Mouse (Mus musculus) adrenal gland, postnatal 4 days (tissue): Measurements from ENCODE around the gene Tmbim4. TPM values are rescaled to one million over a fixed set of nuclear protein-coding genes. Genes with fewer than 3 reads are reported as not detected.

Source experiments
- DNase-seq, 2 experiments: peaks; one replicate each; pipeline ENCODE4 v3.0.0; 2021 to 2022; ENCODE audit warnings: low spot score in 2 of 2, mixed read lengths in 2 of 2
- long read RNA-seq, 2 experiments: library from polyadenylated mRNA; stranded (forward); transcript quantifications; one replicate each; pipeline ENCODE4 v2.0.0; 2021
- total RNA-seq, 2 experiments: library from RNA; stranded (reverse); gene quantifications; 2 replicates each; pipeline ENCODE4 v1.2.3; 2021

Gene Tmbim4
- 100 to 1,000 TPM; 117 TPM for total RNA-seq
- long read RNA-seq, experiment 1, transcript Tmbim4-201 (7 exons, 904 nt): major isoform, 78 of 89 reads
- long read RNA-seq, experiment 1, partial matches to known transcripts: 0 of 89 reads
- long read RNA-seq, experiment 1, other reads (novel, unspliced or antisense): 7 of 89 reads
- long read RNA-seq, experiment 2, transcript Tmbim4-201 (7 exons, 904 nt): major isoform, 97 of 111 reads
- long read RNA-seq, experiment 2, partial matches to known transcripts: 0 of 111 reads
- long read RNA-seq, experiment 2, other reads (novel, unspliced or antisense): 9 of 111 reads

DNA sequence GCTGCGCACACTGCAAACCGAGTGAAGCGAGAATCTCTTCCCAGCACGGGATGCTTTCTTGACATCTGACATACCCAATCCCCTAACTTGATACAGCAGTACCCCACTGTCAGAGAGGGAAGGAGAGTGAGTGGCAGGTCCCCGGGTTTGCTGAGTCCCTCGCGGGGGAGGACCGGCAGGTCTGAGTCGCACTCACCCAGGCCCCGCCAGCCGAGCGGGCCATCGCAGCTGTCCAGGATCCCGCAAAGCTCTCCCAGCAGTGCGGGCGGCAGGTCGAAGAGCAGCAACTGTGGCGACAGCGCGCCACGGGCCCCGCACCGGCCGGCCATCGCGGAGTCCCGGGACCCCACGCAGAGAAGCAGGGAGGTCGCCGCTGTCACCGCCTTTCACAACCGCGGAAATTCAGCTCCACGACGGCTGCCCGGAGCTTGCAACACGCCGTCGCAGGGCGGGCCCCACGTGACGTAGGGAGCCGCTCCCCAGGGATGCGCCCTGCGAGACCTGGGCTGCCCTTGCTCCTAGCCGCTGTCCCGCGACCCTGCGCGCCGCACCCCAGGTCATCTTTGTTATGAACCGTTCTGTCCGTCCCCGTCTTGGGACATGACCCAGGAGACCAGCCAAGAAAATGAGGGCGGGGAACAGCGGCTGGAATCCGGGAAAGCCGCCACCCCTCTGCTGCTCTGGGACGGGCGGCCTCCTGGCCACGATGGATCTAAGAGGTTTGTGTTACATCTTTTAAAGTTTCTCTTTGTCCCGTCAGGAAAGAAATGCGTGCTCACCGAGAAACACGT, at the start of gene Tmbim4:
Tmbim4 (plus strand) TSS at position 460 of the 791 bp plus-strand sequence.
- DNase-seq: peak; percentile 32 to 40

- no peak for DNase-seq
Measured at GRCm38 (mm10) chr10:120151672-120152071, 49.7 kb upstream of the Tmbim4 start.

GRCm38 (mm10) chr10:120153911-120154310, 47.5 kb upstream of the Tmbim4 start:
- no peak for DNase-seq

- DNase-seq: no peak
Measured at GRCm38 (mm10) chr10:120160533-120160932, 40.9 kb upstream of the Tmbim4 start.

DNA sequence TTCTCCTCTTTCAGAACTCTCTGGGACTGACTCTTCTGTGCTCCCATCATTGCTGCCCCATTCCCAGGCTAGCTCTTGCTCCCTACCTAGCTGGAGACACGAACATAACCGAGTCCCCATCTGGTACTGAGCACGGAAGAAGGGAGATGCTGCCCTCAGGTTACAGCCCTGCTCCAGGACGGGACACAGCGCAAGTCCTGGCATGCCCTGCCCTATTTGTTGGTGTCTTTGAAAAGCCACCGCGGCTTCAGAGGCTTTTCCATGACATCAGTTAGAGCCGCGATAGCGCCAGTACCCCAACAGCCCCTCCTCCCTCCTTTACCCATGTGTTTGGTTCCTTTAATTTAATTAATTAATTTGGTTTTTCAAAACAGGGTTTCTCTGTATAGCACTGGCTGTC, 38.5 kb upstream of the Tmbim4 start:
- DNase-seq: no peak

- no peak for DNase-seq
Measured at GRCm38 (mm10) chr10:120163490-120163889, 37.9 kb upstream of the Tmbim4 start.

DNA sequence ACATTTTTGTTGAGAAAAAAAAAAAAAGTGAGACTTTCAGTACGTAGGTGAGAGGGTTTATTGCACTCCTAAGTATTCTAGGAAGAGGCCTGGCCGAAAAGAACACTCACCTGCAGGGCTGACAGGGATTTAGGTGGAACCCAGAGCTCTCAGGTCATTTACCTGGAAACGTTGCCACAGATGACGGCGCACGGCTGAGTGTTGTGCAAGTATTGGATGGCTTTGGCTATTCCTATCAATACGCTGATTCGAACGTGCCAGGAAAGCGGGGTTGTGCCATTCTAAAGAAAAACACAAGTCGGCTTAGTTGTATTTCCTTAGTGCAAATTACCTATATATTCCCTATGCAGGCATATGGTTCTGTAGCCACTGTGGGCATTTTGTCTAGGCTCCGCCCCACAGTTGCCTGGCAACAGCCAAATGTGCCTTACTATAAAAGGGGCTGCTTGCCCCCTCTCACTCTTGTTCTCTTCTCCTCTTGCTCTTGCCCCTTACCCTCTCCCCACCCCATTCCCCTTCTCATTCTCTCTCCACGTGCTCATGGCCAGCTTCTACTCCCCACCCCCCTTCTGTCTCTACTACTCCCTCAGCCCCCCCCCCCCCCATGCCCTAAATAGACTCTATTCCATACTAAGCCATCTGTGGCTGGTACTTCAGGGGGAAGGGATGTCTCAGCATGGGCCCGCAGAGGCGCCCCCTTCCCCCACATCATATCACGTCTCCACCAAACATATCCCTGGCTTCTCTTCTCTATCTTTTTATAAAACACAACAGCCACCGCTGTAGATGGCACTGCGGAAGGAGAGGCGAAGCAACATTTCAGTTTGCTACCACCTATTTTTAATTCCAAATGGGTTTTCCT, 36.2 kb upstream of the Tmbim4 start:
- DNase-seq: no peak

- DNase-seq: no peak
Measured at GRCm38 (mm10) chr10:120165793-120166503, 35.4 kb upstream of the Tmbim4 start.

GRCm38 (mm10) chr10:120168070-120168469, 33.3 kb upstream of the Tmbim4 start:
- no peak for DNase-seq

DNA sequence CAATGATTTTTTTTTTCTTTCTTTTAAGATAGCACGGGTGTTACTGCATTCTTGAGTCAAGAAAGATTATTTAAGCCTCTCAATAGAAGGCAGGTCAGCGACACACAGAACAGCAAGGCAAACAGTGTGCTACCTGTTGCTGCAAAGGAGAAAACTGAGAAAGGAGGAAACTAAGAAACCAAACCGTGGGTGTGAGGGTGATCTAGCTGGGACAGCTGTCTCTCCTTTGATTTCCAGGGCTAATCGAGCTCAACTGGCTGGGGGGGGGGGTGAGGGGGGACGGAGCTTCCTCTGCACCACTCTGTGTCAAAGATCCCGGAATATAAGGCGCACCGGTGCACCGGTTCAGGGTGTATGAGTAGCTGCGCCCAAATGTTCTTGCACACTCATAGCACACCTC, 32.3 kb upstream of the Tmbim4 start:
- no peak for DNase-seq

GRCm38 (mm10) chr10:120169841-120170240, 31.5 kb upstream of the Tmbim4 start:
- DNase-seq: no peak

DNA sequence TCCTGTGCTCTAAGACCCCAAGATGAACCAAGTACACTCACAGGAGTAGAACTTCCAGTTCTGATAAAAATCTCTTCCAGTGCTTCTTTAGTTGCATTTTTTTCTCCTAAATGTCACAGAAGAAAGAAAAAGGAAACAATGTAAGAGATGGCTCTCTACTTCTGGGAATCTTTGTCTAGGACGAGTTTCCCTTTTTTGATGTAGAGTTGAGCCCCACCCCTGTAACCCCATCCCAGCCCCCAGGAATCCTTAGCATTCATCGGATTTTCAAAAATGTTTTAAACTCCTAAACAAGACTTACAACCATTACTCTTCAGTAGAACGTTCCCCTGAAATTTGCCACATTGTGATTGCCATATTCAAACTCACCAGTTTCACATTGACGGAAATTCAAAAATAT, 31.1 kb upstream of the Tmbim4 start:
- DNase-seq: no peak

DNA sequence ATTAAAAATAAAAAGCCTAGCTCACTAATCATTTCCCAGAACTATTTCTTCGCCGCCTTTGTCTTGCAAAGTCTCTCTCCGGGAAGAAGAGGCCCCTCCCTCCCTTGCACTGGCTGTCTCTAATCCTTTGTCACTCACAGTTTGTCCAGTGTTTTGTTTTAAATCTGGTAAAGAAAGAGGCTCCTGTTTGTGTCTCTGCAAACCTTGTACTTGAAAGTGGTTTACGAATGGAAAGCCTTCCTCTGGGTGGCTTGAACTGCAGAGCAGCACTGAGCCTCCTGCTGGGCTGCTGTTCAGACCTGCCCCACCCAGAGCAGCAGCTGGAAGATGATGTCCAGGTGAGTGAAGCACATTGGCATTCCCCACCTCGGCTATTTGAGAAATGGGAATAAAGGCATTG, 30.1 kb upstream of the Tmbim4 start:
- DNase-seq: no peak

- no peak for DNase-seq
Measured at GRCm38 (mm10) chr10:120174192-120174705, 27.1 kb upstream of the Tmbim4 start.

DNA sequence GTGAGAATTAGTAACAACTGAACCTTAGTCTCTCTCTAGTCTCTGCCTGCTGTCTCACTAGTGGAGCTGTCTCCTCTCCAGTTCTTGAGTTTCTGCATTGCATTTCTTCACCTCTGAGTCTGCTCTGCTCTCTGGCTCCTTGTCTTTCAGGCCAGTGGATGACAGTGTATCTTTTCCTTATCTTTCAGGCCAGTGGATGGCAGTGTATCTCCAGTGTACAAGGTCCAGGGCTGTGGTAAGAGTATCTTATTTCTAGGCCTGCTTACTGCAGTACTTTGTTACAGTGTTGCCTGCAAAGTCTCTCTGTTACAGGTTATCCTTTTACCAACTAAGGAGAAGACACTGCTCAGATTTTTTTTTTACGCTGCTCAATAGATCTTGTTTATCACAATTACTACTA, 18.5 kb upstream of the Tmbim4 start:
- DNase-seq: no peak

GRCm38 (mm10) chr10:120183342-120183741, 18.0 kb upstream of the Tmbim4 start:
- no peak for DNase-seq

GRCm38 (mm10) chr10:120188513-120188912, 12.9 kb upstream of the Tmbim4 start:
- DNase-seq: no peak

DNA sequence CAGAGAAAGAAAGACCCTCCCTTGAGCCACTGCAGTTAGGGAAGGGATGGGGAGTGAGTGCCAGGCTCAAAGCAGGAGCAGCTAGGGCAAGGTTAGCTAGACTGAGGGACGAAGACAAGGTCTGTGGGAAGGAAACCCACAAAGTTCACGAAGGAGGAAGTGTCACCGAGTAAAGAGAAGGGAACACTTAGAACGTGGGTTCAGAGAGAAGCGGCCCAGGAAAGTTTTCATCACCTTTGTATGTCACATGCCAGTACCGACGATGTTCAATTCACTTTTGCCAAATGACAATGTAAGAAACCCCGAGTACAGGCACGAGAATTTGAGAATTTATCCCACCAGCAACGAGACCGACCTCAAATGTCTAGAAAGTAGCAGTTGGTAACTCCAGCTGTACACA, 12.1 kb upstream of the Tmbim4 start:
- DNase-seq: no peak

DNA sequence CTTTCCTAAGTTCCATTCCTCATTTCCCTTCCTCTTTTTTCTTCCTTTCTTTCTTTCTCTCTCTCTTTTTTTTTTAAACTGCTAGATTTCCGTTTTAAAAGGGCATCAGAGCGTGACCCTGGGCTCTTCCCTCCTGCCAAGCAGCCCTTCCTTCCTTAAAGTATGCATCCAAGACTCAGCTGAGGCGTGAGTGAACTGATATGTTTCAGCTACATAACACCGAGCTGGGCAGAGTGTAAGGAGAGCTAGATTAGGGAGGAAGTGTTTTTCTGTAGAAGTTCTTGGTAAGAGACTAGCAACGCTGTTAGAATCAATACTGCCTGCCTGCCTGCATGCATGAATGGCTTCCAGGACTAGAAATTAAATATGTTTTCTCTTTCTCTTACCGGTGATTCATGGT, 11.6 kb upstream of the Tmbim4 start:
- no peak for DNase-seq

GRCm38 (mm10) chr10:120191165-120191564, 10.2 kb upstream of the Tmbim4 start:
- DNase-seq: no peak

GRCm38 (mm10) chr10:120192278-120192677, 9.1 kb upstream of the Tmbim4 start:
- DNase-seq: no peak
